Mouse (Mus musculus): Measurements from ENCODE around the gene Orai3.

- TF ChIP-seq CTCF (IDR thresholded peaks at IDR 0.05 in 2 of 3, conservative IDR thresholded peaks at IDR 0.05 in 1 of 3; ENCODE audit: control insufficient read depth in 1 of 3, insufficient read depth in 1 of 3, low read depth in 2 of 3, low read length in 3 of 3, poor library complexity in 1 of 3, severe bottlenecking in 1 of 3): peak; percentile 61 to 73 (median 73)
- no peak for TF ChIP-seq USF1 (IDR thresholded peaks at IDR 0.05; ENCODE audit: low read depth, low read length)
- no peak; the same call in 1 of the 2 replicates for TF ChIP-seq MAX (IDR thresholded peaks at IDR 0.05; ENCODE audit: low read length)
- no peak for TF ChIP-seq E2F4 (IDR thresholded peaks at IDR 0.05; ENCODE audit: borderline replicate concordance, low read depth, low read length)
- no peak for TF ChIP-seq GATA1 (IDR thresholded peaks at IDR 0.05; ENCODE audit: low read depth, low read length)
- TF ChIP-seq ZMIZ1 (IDR thresholded peaks at IDR 0.05; ENCODE audit: low read depth, low read length): no peak
- TF ChIP-seq USF2 (IDR thresholded peaks at IDR 0.05; ENCODE audit: borderline replicate concordance in 1 of 2, insufficient read depth in 1 of 2, low read depth in 1 of 2, low read length in 2 of 2): no peak
- TF ChIP-seq UBTF (IDR thresholded peaks at IDR 0.05; ENCODE audit: borderline replicate concordance, insufficient read depth, low read depth, low read length): no peak
- no peak; a peak in 1 of 4 replicates for TF ChIP-seq POLR2A (IDR thresholded peaks at IDR 0.05; ENCODE audit: control insufficient read depth in 1 of 2, insufficient read depth in 1 of 2, low read depth in 1 of 2, low read length in 2 of 2, poor library complexity in 1 of 2)
Observed at GRCm38 (mm10) chr7:127744366-127745045, 25.1 kb upstream of the Orai3 start, which contains the start of gene Fbxl19.
